Mouse (Mus musculus) bone marrow macrophage, adult 2 months (primary cell): ENCODE measurements around the gene Kcnk12.

Source experiments
- CTCF ChIP-seq: IDR thresholded peaks from 2 replicates; pipeline ENCODE4 v1.5.1; 2012; ENCODE audit warnings: low read depth, mild to moderate bottlenecking, low read length, moderate library complexity
- POLR2A ChIP-seq: IDR thresholded peaks from 2 replicates; pipeline ENCODE4 v1.6.1; 2012; ENCODE audit warnings: mild to moderate bottlenecking, low read depth, low read length, borderline replicate concordance

DNA sequence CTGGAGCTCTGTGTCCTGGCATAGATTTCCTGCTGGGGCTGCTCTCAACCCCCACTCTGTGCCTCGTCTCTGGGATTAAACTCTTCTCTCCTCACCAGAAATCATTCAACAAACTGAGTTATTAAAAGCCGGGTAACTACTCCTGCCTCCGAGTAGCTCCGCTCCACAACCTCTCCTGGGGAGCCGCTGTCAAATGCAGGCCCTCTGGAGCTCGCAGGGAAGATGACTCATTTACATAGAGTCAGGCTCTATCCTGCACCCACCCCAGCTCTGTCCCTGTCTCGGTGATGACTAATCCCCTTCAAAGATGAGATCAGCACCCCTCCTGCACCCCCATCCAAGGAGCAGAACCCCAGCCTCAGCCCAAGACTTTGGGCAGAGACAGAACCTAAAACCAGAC is 34.6 kb downstream of the Kcnk12 start:
- TF ChIP-seq POLR2A (no peak), CTCF (no peak)
